Mouse (Mus musculus) kidney, adult 18-20 months (tissue): ENCODE data around the gene Pygo2.

Experiments used
- DNase-seq: peaks from one replicate; pipeline ENCODE4 v3.0.0; 2021

Pygo2 gene

DNA sequence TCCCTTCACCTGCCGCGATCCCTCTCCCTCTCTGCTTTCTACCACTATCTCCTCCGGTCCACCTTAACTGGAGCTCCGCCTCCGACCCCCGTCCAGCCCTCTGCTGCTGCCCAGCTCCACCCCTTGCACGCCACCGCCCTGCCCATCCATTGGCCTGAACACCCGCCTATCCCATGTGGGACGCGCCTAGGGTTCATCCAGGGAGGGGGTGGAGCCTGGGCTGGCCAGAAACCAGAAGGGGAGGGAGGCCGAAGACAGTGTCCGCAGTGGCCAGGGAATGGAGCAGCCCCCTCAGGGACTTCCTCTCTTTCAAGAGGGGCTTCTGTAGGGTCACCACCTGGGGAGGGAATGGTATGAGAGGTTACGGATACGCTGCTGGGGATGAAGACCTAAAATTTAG is 36.4 kb upstream of the Pygo2 start:
- DNase-seq: peak; percentile 99

GRCm38 (mm10) chr3:89394006-89394893 is 35.8 kb upstream of the Pygo2 start, which contains the start of gene Zbtb7b:
Gene Zbtb7b (minus strand): TSS chr3:89394776.
- DNase-seq: peak; percentile 90

DNA sequence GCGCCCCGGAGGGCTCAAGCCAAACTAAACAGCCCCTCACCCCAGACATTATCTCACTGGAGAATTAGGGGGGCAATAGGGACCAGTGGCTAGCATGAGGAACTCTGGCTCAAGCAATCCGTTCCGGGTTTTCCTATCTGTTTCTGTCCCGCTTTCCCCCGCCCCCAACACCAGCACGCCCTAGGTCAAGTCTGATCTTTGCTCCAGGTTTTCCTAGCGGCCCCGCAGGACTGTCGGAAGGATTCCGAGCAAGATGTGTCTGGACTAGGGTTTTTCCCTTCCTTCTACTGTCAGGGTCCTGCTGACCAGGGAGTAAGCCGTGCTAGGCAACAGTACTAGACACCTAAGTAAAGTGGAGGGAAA is 35.1 kb upstream of the Pygo2 start:
- peak; percentile 91 for DNase-seq

GRCm38 (mm10) chr3:89395419-89395805 is 34.6 kb upstream of the Pygo2 start:
- peak; percentile 35 for DNase-seq

DNA sequence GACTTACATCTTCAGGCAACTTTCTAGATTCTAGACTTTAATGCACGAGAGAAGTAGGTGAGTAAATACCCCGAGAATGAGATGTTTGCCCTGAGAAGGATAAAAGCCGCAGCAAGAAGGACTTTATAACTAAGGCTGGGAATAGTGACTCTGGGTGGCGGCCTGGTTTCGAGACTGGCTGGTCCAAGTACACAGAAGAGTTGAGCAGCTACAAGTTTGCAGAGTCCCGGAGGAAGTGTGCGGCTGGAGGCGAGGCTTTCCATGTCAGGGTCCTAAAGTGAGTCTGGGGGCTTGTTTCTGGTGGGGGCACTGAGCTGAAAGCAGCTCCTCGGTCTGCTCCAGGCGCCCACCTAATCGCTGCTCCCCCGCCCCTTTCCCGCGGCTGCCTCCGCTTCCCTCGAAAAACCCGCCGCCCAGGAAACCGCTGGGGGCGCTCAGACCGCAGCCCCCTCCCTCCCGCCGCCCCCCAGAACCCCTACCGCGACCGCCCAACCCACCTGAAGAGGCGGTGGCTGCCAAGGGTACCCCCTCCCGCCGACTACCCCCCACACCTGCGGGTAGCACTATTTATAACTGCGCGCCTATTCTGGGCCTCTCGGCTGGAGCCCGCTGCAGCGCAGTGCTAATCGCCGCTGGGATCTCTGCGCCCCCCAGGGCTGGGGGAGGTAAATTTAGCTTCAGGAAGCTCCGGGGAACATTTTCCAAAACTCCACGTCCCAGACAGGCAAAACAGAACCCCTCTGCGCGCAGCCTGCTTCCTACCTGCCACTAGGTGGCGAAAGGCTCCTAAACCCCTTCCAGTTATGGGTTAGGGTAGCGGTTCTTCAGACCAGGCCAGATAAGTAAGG is 34.0 kb upstream of the Pygo2 start:
- peak; percentile 84 for DNase-seq

GRCm38 (mm10) chr3:89396654-89397005 is 33.4 kb upstream of the Pygo2 start:
- DNase-seq: no peak

GRCm38 (mm10) chr3:89401329-89401728 is 28.7 kb upstream of the Pygo2 start:
- DNase-seq: no peak

DNA sequence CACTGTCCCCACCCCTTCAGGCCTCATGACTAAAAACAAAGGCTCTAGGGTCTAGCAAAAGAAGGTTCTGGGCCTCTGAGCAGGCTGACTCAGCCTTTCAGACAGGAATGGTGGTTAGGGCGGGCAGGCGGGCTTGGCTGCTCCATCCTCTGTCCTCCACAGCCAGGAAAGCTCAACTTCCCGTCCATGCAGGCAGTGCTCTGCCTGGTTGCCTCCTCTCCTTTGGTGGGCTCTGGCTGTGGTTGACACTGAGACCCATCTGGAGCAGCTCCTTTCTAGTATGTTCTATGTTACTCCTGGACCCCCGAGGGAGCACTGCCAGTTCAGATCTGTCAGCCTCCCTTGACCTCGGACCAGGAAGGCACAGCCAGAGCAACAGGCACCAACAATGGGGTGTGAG is 27.3 kb upstream of the Pygo2 start, which contains the start of gene Lenep:
Gene Lenep, minus strand, starts transcription at position 101 of the 400 bp plus-strand sequence.
- no peak for DNase-seq

- DNase-seq: no peak
Observed at GRCm38 (mm10) chr3:89406887-89407286, 23.1 kb upstream of the Pygo2 start.

DNA sequence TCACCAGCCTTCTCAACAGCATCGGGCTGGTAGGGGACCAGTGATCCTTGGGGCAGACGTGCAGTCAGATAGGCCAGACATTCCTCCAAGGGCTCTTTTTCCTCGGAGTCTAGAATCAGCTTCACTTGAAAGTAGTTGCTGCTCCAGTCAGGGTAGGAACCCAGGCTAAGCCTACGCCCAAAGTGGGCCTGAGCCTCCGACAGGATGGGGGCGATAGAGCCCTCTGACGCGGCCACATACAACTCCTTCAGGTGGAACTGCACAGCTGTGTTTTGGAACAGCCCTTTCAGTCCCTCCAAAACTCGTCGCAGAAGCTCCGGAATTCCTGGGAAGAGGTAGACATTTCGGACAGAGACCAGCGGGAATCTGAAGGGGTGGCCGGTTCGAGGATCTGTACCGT is 21.6 kb upstream of the Pygo2 start:
- no peak for DNase-seq

DNA sequence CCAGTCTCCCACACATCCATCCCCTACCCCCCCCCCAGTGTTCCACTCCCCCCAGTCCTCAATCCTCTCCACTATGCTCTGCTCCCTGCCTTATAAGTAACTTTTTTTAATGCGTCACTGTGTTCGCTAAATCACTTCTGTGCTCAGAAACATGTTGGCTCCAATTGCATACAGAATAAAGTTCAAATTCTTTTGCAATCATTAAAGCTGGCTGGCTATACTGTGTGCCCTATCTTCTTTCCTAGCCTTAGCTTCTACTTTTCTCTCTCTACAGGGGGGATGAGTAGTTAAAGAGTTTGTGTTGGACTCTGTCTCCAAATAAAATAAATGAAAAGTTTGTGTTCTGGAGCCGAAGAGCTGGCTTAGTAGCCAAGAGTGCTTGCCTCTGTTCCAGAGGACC is 20.3 kb upstream of the Pygo2 start:
- DNase-seq: no peak

DNA sequence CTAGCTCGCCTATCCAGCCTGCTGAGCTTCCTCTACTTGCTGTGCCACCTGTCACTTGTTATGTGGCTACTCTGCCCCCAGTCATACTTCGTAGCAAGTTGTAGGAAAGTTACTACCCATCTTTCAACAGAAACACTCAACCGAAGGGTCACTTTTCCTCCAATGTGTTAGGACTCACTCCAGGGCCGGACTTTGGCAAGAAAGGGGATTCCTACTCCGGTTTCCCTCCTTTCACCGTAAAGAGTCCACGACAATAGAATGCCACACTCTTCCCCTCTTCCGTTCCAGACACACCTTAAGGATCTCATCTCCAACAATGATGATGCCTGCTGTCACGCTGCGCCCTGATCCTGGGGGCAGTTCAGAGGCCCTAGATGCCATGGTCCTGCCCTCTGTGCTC is 19.1 kb upstream of the Pygo2 start:
- no peak for DNase-seq

DNA sequence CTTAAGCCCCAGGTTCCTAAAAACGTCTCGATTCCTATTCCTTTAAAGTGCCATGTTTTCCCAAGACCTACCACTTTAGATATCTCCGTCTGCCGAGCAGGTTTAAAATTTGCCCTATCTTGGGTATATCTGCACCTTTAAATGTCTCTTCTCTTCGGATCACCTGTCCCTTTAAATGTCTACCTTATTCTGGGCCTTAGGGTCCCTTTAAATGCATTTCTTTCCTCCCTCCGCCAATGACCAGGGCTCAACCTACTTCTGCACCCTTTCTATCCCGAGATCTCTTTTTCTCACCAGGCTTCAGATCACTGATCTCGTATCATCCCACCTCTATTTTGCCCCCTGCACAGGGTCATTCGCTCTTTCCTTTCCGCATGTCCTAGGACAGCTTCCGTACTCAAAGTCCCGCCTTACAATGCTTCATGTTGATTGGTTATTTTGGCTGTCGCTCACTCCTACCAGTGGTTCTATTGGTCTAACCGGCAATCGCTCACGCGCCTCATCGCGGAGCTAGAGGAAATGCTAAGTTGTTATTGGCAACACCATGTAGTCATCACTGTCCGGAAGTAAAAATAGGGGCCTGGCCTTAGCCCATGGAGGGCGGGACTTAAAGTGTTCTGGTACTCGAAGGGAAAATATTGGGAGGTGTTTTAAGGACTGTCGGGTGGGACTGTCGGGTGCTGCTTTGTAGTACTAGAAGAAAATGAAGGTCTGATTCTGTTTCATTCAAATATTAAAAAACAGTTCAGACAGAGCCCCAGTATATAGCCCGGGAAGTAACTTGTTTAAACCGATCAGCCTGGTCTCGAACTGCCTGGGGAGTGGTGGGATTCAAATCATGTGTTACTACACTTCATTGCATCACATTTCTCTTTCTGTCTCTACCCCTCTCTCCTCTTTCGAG is 18.3 kb upstream of the Pygo2 start, which contains the start of gene Flad1:
Gene Flad1, minus strand, starts transcription at position 381 of the 904 bp plus-strand sequence.
- peak; percentile 100 for DNase-seq

DNA sequence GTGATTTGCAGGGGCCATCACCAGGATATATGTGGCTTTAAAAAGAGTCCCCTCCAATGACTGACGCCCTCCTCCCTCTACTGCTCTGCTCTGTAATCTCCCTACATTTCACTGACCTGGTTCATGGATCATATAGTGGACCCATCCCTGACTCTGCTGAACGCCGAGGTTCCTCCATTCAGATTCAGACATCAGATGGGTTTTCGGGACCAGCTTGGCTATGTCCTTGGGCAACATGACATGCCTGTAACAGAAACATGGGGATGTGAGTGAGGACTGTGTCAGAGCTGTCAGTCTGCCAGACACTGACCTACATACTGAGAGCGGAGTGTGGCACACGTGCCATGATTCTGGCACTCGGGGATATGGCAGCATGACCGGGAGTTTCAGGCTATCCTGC is 13.9 kb upstream of the Pygo2 start:
- DNase-seq: no peak

- no peak for DNase-seq
Observed at GRCm38 (mm10) chr3:89417131-89417530, 12.9 kb upstream of the Pygo2 start.

GRCm38 (mm10) chr3:89417840-89418169 is 12.2 kb upstream of the Pygo2 start:
- no peak for DNase-seq

GRCm38 (mm10) chr3:89418170-89418860 is 11.7 kb upstream of the Pygo2 start, which contains the start of the genes Cks1b and Shc1:
Gene Cks1b (minus strand): TSS chr3:89418383.
Gene Shc1 (plus strand): TSS chr3:89418443.
- DNase-seq: peak; percentile 90

DNA sequence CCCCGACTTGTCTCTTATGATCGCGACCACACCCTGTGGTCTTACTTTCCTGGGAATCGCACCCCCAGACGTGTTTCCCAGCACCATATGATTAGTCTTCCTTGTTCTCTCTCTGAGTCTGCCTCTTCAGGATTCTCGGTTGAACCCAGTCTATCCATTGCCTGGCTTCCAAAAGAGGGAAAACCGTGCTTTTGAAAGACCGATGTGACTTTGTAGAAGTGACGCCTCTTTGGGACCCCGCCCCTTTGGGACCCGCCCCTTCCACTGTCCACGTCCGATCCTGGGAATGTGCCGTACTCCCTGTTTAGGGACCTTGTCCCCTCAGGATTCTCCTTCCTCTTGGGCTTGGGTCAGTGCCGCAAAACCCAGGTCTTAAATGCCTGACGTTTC is 11.2 kb upstream of the Pygo2 start:
- peak; percentile 84 for DNase-seq

GRCm38 (mm10) chr3:89419571-89419970 is 10.4 kb upstream of the Pygo2 start:
- peak; percentile 66 for DNase-seq

GRCm38 (mm10) chr3:89419981-89420380 is 10.0 kb upstream of the Pygo2 start:
- no peak for DNase-seq

GRCm38 (mm10) chr3:89420421-89420820 is 9.6 kb upstream of the Pygo2 start:
- DNase-seq: no peak
